12 mouse cellular contexts compared by ENCODE assay signal in genomic region chr12:71891729-71892355, GRCm38 (mm10).
DNase-seq lines count a peak whose midpoint lies in the region; ATAC-seq and TF ChIP-seq lines count a peak whose summit lies in the region.
"Had no signal": no experiment of that assay in that cellular context is flagged by ENCODE, and none has a peak within 500 bp of the region (broad histone marks: within the 10 kb centered on the region; RNA-seq: fewer than 3 reads in every experiment).

No protein-coding gene starts in this region.

- ATAC-seq in megakaryocyte, adult 5-6 weeks (ENCODE audit: poor library complexity, severe bottlenecking), result no peak
- ATAC-seq in hindbrain, embryonic 16.5 days, result no peak

- H3K4me1 ChIP-seq in megakaryocyte, embryonic 14.5 days, result peaks cover 99% of the 10 kb centered on the region
- H3K4me1 ChIP-seq in hindbrain, embryonic 16.5 days (ENCODE audit: control insufficient read depth, insufficient read depth, low read depth, low read length), result peaks cover 11% of the 10 kb centered on the region

- intact Hi-C loops in gastrocnemius, adult 2 months (cut with DNase I), result no loop called here

- H3K4me2 ChIP-seq in hindbrain, embryonic 16.5 days (ENCODE audit: low read length), result no peak overlapping the region
- H3K4me2 ChIP-seq: liver, embryonic 15.5 days had no signal

- H3K4me3 ChIP-seq in gastrocnemius, adult 2 months, result no peak overlapping the region
- H3K4me3 ChIP-seq in megakaryocyte, embryonic 14.5 days (replicated peaks), result peak overlapping the region; percentile 82
- no peak overlapping the region for H3K4me3 ChIP-seq in hindbrain, embryonic 16.5 days (ENCODE audit: low read length)
- H3K4me3 ChIP-seq: liver, embryonic 15.5 days had no signal

- H3K9ac ChIP-seq in hindbrain, embryonic 16.5 days (ENCODE audit: low read depth, low read length), result no peak overlapping the region
- H3K9ac ChIP-seq: liver, embryonic 15.5 days had no signal

- no peak for DNase-seq in gastrocnemius, adult 2 months
- no peak for DNase-seq in gastrocnemius, adult 18-20 months (ENCODE audit: low spot score)
- DNase-seq in frontal cortex, postnatal 36 days (ENCODE audit: low spot score in 2 of 2), result no peak
- no peak for DNase-seq in urinary bladder, adult 18-20 months (ENCODE audit: low spot score in 2 of 2)
- no peak for DNase-seq in right cerebral cortex, postnatal 10 days (ENCODE audit: low spot score in 2 of 2)
- DNase-seq: cerebellum, adult 2 months; gastrocnemius, postnatal 10 days; heart, postnatal 36 days had no signal

- peak overlapping the region; percentile 16; the same call in 1 of the 2 replicates for H3K27ac ChIP-seq in gastrocnemius, adult 2 months
- H3K27ac ChIP-seq in hindbrain, embryonic 16.5 days (ENCODE audit: low read depth, low read length), result peak overlapping the region; percentile 11; the same call in 1 of the 2 replicates
- H3K27ac ChIP-seq: liver, embryonic 15.5 days had no signal

- H3K27me3 ChIP-seq in megakaryocyte, embryonic 14.5 days (replicated peaks), result no peaks in the 10 kb centered on the region
- no peaks in the 10 kb centered on the region for H3K27me3 ChIP-seq in hindbrain, embryonic 16.5 days (replicated peaks; ENCODE audit: control insufficient read depth, insufficient read depth, low read length)
- H3K27me3 ChIP-seq: liver, embryonic 15.5 days had no signal

- H3K36me3 ChIP-seq in megakaryocyte, embryonic 14.5 days (replicated peaks; ENCODE audit: low read length), result peaks cover 92% of the 10 kb centered on the region
- no peaks in the 10 kb centered on the region for H3K36me3 ChIP-seq in hindbrain, embryonic 16.5 days (ENCODE audit: control insufficient read depth, insufficient read depth, low read length)

- no peaks in the 10 kb centered on the region for H3K9me3 ChIP-seq in megakaryocyte, embryonic 14.5 days
- no peaks in the 10 kb centered on the region for H3K9me3 ChIP-seq in hindbrain, embryonic 16.5 days (ENCODE audit: control insufficient read depth, low read length)
- H3K9me3 ChIP-seq: liver, embryonic 15.5 days had no signal

- 34% methylated on average over 7 of the region's 7 CpGs for WGBS in hindbrain, embryonic 16.5 days

- TF ChIP-seq CTCF in gastrocnemius, adult 2 months (IDR thresholded peaks at IDR 0.05), result no peak
